Mouse (Mus musculus): Measurements from ENCODE around the gene Traip. TPM values are rescaled to one million over a fixed set of nuclear protein-coding genes. Genes with fewer than 3 reads are reported as not detected.

Gene Traip
- polyA plus RNA-seq, 1 experiment from 2014 or later = 31.5 TPM

DNA sequence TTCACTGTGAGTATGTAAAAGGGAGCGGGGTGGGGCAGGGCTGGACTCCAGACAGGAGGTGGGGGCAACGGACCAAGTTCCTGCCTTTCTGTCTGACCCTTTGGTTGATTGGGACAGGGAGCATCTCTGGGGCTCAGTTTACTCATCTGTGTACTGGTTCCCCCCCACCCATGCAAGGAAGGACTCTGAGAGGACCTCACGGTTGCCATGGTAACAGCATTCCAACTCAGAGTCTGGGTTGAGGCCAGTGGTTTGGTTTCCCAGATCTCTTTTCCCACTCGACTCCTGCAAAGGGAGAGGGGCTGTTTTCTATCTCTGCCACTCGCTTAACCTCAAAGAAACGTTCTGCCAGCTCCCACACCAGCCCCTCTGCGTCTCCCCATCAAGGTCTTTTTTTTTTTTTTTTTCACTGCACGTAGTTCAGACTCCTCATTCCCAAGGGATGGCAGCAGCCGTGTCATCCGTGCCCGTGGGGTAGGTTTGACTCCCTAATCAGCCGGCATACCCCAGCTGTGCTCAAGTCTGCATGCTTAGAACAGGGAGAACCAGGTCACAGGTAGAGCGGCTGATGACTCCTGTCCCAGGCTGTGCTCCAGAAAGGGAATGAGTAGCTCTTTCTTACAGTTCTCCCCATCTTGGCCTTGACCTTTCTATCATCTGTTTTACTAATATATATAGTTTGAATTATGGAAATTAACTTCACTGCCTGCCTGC lies 31.9 kb upstream of the Traip start:
- Histone ChIP-seq H3K27ac (no peak overlapping the region), H3K9ac (no peak overlapping the region)
- WGBS = 20% methylated on average over 13 of the region's 13 CpGs

GRCm38 (mm10) chr9:107918884-107919283 lies 31.1 kb upstream of the Traip start:
- Histone ChIP-seq H3K27ac (no peak overlapping the region), H3K27me3 (no peaks in the 10 kb centered on the region), H3K36me3 (no peaks in the 10 kb centered on the region), H3K4me3 (no peak overlapping the region), H3K4me2 (no peak overlapping the region), H3K9me3 (no peaks in the 10 kb centered on the region), H3K9ac (no peak overlapping the region), H3K4me1 (peaks cover 6% of the 10 kb centered on the region)
- no peak for ATAC-seq (ENCODE audit: borderline replicate concordance, extremely low read depth, low FRiP score, low TSS enrichment)
- whole genome bisulfite sequencing = 73% methylated on average over 6 of the region's 6 CpGs

More for the DNA sequence above, 31.9 kb upstream of the Traip start:
- Histone ChIP-seq H3K9me3 (no peaks in the 10 kb centered on the region), H3K4me2 (no peak overlapping the region), H3K4me1 (peaks cover 3% of the 10 kb centered on the region; the same call in 1 of the 2 replicates), H3K4me3 (no peak overlapping the region), H3K27me3 (no peaks in the 10 kb centered on the region), H3K36me3 (no peaks in the 10 kb centered on the region)
- ATAC-seq (ENCODE audit: borderline replicate concordance, extremely low read depth, low FRiP score, low TSS enrichment) = peak; percentile 19; the same call in 1 of the 2 replicates

GRCm38 (mm10) chr9:107919441-107919840 lies 30.5 kb upstream of the Traip start:
- no peaks in the 10 kb centered on the region for H3K36me3 ChIP-seq
- WGBS = 73% methylated on average over 5 of the region's 5 CpGs
- ATAC-seq (ENCODE audit: borderline replicate concordance, extremely low read depth, low FRiP score, low TSS enrichment) = no peak
- H3K27me3 ChIP-seq = no peaks in the 10 kb centered on the region
- peaks cover 12% of the 10 kb centered on the region for H3K4me1 ChIP-seq
- H3K4me3 ChIP-seq = no peak overlapping the region
- H3K27ac ChIP-seq = no peak overlapping the region
- H3K9me3 ChIP-seq = no peaks in the 10 kb centered on the region
- H3K4me2 ChIP-seq = no peak overlapping the region
- no peak overlapping the region for H3K9ac ChIP-seq

DNA sequence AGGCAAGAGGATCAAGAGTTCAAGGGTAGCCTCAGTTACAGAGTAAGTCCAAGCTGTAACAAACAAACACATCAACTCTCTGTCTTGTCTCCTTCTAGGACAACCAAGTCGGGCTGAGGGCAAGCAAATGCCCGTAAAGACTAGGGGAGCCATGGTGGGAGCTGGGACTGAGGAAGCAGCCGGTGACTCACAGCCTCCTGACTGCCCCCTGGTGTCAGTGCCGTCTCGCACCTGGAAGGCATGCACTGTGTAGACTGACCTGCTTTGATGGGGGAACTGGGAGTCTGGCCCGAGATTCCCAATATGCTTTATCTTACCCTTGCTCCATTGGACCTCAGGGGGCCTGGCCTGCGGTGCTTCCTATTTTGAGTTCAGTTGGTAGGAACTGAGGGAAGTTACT lies 26.9 kb upstream of the Traip start:
- ATAC-seq (ENCODE audit: borderline replicate concordance, extremely low read depth, low FRiP score, low TSS enrichment) = no peak
- WGBS = 29% methylated on average over 7 of the region's 7 CpGs
- H3K4me1 ChIP-seq = peaks cover 26% of the 10 kb centered on the region

GRCm38 (mm10) chr9:107923956-107924355 lies 26.0 kb upstream of the Traip start:
- Histone ChIP-seq H3K27me3 (no peaks in the 10 kb centered on the region), H3K4me3 (no peak overlapping the region), H3K9ac (no peak overlapping the region), H3K9me3 (no peaks in the 10 kb centered on the region), H3K27ac (0 out of 2 replicates have a peak overlapping the region, but pooled peaks have one; percentile 5), H3K4me2 (no peak overlapping the region), H3K36me3 (no peaks in the 10 kb centered on the region), H3K4me1 (peaks cover 32% of the 10 kb centered on the region)
- 23% methylated on average over 6 of the region's 6 CpGs for WGBS
- ATAC-seq (ENCODE audit: borderline replicate concordance, extremely low read depth, low FRiP score, low TSS enrichment) = no peak

More for the DNA sequence above, 26.9 kb upstream of the Traip start:
- H3K36me3 ChIP-seq = no peaks in the 10 kb centered on the region
- no peak overlapping the region for H3K4me2 ChIP-seq
- no peaks in the 10 kb centered on the region for H3K9me3 ChIP-seq
- H3K9ac ChIP-seq = no peak overlapping the region
- H3K27ac ChIP-seq = no peak overlapping the region
- H3K27me3 ChIP-seq = no peaks in the 10 kb centered on the region
- no peak overlapping the region for H3K4me3 ChIP-seq

GRCm38 (mm10) chr9:107925251-107925650 lies 24.7 kb upstream of the Traip start:
- H3K4me3 ChIP-seq = no peak overlapping the region
- H3K9ac ChIP-seq = no peak overlapping the region
- H3K27me3 ChIP-seq = no peaks in the 10 kb centered on the region
- peaks cover 32% of the 10 kb centered on the region for H3K4me1 ChIP-seq
- ATAC-seq (ENCODE audit: borderline replicate concordance, extremely low read depth, low FRiP score, low TSS enrichment) = no peak
- no peaks in the 10 kb centered on the region for H3K36me3 ChIP-seq
- H3K4me2 ChIP-seq = no peak overlapping the region
- 21% methylated on average over 3 of the region's 3 CpGs for WGBS
- no peaks in the 10 kb centered on the region for H3K9me3 ChIP-seq
- H3K27ac ChIP-seq = no peak overlapping the region

DNA sequence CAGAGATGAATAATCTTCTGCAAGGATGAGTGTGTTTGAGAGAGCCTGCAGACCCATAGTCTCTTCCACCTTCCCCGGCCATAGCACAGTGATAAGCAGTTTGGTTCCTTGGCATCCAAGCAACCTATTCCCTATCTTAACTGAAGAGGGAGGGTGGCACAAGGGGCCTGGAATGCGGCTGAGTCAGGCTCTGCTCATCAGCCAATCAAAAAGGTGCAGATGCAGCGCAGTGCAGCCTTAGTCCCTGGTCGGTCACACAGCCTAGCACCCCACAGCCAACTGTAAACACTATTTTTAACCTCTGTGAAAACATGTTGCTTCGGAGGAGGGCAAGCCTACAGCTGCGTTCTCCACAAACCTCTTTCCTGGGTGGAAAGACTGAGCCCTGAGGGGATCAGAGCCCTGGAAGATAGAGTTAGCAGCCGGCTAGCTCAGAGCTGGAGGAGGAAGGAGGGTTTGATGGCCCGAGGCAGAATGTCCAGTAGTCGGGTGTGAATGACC lies 23.0 kb upstream of the Traip start:
- Histone ChIP-seq H3K27me3 (no peaks in the 10 kb centered on the region), H3K9ac (no peak overlapping the region), H3K36me3 (no peaks in the 10 kb centered on the region), H3K4me2 (no peak overlapping the region), H3K27ac (peak overlapping the region; percentile 83), H3K4me1 (peaks cover 32% of the 10 kb centered on the region), H3K4me3 (no peak overlapping the region), H3K9me3 (no peaks in the 10 kb centered on the region)
- WGBS = 31% methylated on average over 9 of the region's 9 CpGs
- no peak for ATAC-seq (ENCODE audit: borderline replicate concordance, extremely low read depth, low FRiP score, low TSS enrichment)

DNA sequence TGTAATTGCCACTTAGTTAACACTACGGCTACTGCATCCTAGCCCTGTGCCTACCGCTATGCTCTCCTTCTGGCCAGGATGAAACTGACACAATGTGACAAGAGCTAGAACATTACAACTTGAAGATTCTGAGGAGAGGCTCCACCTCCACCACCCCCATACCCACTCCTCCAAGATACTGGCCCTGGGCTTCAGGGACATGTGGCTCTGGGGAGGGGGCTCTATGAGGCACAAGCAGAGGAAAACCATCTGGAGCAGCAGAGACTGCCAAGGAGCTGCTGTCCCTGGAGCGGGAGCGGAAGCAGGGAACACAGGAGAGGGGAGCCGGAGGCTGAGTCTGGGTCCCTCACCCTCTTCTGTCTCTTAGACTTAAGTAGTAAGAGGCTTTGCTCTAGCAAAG lies 22.2 kb upstream of the Traip start:
- peaks cover 32% of the 10 kb centered on the region for H3K4me1 ChIP-seq
- WGBS = 39% methylated on average over 5 of the region's 5 CpGs
- no peak overlapping the region for H3K9ac ChIP-seq
- peak; percentile 83 for ATAC-seq (ENCODE audit: borderline replicate concordance, extremely low read depth, low FRiP score, low TSS enrichment)
- peak overlapping the region; percentile 83 for H3K27ac ChIP-seq
- no peaks in the 10 kb centered on the region for H3K36me3 ChIP-seq
- H3K4me3 ChIP-seq = no peak overlapping the region
- H3K4me2 ChIP-seq = no peak overlapping the region
- no peaks in the 10 kb centered on the region for H3K27me3 ChIP-seq
- H3K9me3 ChIP-seq = no peaks in the 10 kb centered on the region

DNA sequence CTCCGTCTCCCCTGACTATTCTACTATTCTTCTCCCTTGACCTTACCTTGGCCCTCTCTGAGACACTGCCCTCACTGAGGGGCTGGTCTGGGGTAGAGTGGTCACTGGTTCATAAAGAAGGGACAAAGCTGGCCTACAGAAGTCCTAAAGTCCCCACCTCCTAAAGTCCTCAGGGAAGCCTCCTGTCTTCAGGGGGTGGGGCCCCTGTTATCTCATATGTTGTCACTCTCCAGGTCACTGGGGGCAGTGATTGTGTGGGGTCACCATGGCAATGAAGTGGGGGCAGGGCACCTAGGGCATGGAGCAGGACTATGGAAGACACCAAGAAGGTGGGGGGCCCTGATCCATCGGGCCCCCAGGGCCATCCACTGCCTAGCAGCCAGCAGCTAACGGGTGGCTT lies 21.8 kb upstream of the Traip start, which contains the start of gene Actl11:
Actl11 (plus strand) TSS at position 301 of the 400 bp plus-strand sequence.
- H3K4me1 ChIP-seq = peaks cover 32% of the 10 kb centered on the region
- no peaks in the 10 kb centered on the region for H3K36me3 ChIP-seq
- peak within 1 kb of the TSS; percentile 83 for H3K27ac ChIP-seq
- no peaks in the 10 kb centered on the region for H3K9me3 ChIP-seq
- WGBS = 62% methylated on average over 3 of the region's 3 CpGs
- H3K4me3 ChIP-seq = no peak within 1 kb of the TSS
- ATAC-seq (ENCODE audit: borderline replicate concordance, extremely low read depth, low FRiP score, low TSS enrichment) = peak; percentile 15; the same call in 1 of the 2 replicates
- H3K9ac ChIP-seq = no peak within 1 kb of the TSS
- H3K27me3 ChIP-seq = no peaks in the 10 kb centered on the region
- no peak within 1 kb of the TSS for H3K4me2 ChIP-seq

- H3K36me3 ChIP-seq = no peaks in the 10 kb centered on the region
- peaks cover 28% of the 10 kb centered on the region for H3K4me1 ChIP-seq
- no peak for ATAC-seq (ENCODE audit: borderline replicate concordance, extremely low read depth, low FRiP score, low TSS enrichment)
- peaks cover 30% of the 10 kb centered on the region for H3K27me3 ChIP-seq
- H3K9me3 ChIP-seq = no peaks in the 10 kb centered on the region
- H3K9ac ChIP-seq = no peak overlapping the region
- 76% methylated on average over 4 of the region's 4 CpGs for WGBS
- H3K4me2 ChIP-seq = no peak overlapping the region
- no peak overlapping the region for H3K4me3 ChIP-seq
- no peak overlapping the region for H3K27ac ChIP-seq
Observed at GRCm38 (mm10) chr9:107932221-107932620, 17.7 kb upstream of the Traip start.

DNA sequence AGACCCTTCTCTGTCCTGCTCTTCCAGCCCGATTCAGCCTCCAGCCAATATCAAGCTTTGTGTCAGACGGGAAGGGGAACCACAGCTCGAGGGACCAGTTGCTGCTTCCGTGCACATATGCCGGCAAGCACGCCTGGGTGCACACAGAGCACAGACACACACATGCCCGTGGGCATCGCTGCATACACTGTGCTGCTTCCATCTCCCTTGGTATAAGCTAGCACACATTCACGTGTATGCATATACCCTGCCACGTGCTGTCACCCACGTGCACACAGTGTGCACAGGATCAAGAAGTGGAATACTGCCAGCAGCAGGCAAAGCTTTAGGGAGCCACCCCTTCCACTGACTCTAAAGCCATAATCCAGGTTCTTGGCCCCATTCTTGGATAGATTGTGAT lies 15.8 kb upstream of the Traip start:
- H3K36me3 ChIP-seq = no peaks in the 10 kb centered on the region
- no peak overlapping the region for H3K9ac ChIP-seq
- H3K27me3 ChIP-seq = peaks cover 32% of the 10 kb centered on the region
- peaks cover 15% of the 10 kb centered on the region for H3K4me1 ChIP-seq
- no peak for ATAC-seq (ENCODE audit: borderline replicate concordance, extremely low read depth, low FRiP score, low TSS enrichment)
- no peak overlapping the region for H3K27ac ChIP-seq
- no peak overlapping the region for H3K4me2 ChIP-seq
- H3K4me3 ChIP-seq = no peak overlapping the region
- 81% methylated on average over 11 of the region's 11 CpGs for WGBS
- no peaks in the 10 kb centered on the region for H3K9me3 ChIP-seq

GRCm38 (mm10) chr9:107935374-107935773 lies 14.6 kb upstream of the Traip start, which contains the start of gene Camkv:
Gene Camkv, plus strand, starts transcription at chr9:107935674.
- Histone ChIP-seq H3K4me1 (peaks cover 15% of the 10 kb centered on the region), H3K9me3 (no peaks in the 10 kb centered on the region), H3K4me2 (peak within 1 kb of the TSS; percentile 96), H3K36me3 (no peaks in the 10 kb centered on the region), H3K9ac (peak within 1 kb of the TSS; percentile 49), H3K4me3 (peak within 1 kb of the TSS; percentile 42), H3K27ac (no peak within 1 kb of the TSS), H3K27me3 (peaks cover 32% of the 10 kb centered on the region)
- 11% methylated on average over 3 of the region's 3 CpGs for WGBS
- ATAC-seq (ENCODE audit: borderline replicate concordance, extremely low read depth, low FRiP score, low TSS enrichment) = no peak

Data from lung, embryonic 15.5 days (tissue).